Mouse (Mus musculus): Measurements from ENCODE around the gene Scnn1g.
A peak's percentile ranks its signal among the peaks of the same experiment; 100 is the strongest.

The Scnn1g gene

DNA sequence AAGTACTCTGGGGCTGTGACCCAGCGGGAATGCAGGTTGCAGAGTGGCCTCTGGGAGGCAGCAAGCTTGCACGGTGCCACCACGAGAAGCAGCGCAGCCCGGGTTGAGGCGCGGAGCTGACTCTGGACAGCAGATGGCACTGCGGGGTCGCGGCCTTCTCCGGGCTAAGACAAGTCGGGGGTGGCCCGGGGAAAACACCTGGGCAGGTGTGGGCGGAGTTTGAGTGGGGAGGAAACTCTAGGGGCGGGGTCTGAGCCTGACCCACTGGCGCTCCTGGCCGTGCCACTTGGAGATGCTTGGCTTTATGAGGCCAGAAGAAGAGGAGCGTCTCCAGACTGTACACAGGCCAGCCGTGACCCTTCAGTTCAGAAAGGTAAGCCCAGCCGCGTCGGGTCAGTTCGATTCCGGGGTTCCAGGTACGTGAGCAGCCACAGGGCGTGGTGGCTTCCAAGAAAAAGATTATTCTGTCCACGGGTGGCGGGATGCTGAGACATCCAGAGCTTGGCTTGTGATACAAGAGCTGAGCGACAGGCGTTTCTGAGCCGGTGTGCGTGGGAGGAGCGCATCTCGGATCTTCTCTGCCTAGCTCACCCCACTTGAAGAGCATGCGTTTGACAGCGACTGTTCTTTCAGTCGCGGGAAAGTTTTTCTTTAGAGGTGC, at the start of gene Scnn1g:
Gene Scnn1g (plus strand): TSS at position 309 of the 661 bp plus-strand sequence.
- peak; percentile 95 for ATAC-seq (ENCODE audit: low TSS enrichment)

DNA sequence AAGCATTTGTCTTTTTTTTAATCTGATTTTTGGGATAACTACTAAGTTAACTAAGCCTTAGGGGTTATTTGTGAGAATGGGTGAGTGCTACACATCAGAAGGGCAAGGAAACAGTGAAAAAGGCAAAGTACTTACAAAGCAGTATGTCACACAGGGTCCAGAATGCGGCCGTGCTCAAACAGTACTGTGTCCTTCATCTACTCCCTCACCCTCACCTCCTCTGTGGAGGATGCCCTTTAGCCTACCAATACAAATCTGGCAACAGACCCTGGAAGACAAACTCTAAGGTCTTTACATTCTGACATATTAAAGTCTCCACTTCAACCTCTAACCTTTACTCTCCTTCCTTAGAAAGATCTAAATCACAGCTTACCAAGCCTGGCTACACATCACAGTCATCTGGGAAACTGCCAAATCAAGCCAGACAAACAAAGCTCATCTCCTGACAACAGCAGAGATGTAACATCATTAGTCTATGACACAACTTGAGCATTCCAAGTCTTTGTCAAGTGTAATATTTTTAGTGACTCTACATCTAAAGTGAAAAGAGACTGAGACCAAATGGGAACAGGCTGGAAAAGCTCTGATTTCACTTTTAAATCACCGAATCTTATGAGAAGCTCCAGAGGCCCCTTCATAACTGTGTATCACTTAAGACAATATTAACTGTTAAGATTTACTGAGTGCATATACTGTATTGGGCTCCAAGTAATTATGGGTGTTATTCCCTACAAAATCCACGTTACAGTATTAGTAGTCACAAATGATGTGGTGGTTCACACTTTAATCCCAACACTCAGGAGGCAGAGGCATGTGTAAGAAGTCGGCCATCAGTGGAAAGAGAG, 48.9 kb upstream of the Scnn1g start:
- ATAC-seq (ENCODE audit: low TSS enrichment) = no peak

DNA sequence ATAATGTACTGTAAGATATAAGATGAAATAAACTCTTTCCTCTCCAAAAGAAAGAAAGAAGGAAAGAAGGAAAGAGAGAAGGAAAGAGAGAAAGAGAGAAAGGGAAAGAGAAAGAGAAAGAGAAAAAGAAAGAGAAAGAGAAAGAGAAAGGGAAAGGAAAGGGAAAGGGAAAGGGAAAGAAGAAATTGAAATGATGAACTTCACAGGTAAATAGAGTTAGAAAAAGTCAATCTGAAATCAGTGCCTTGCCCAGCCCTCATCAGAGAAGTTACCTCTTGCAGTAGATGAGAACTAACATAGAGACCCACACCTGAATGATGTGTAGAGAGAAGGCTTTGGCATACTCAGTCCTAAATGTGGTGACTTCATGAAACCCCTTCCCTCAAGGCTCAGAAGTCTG, 44.9 kb upstream of the Scnn1g start:
- ATAC-seq (ENCODE audit: low TSS enrichment) = no peak

DNA sequence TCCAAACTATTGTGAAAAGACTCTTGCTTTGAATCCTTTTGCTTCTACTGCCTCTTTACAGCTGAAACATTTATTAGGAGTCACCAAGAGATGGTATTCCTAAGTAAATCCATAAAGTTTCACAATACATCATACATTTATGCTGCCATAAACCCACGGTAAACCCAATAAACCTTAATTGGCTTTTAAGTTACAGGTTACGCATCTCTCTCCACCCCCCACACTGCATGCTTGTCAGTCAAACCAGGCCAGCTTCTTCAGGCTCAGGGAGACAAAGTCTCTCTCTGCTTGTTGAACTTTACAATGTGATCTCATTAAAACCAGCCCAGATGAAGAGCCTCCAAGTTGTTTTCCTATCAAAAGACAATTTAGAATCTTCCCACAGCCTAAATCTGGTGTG, 42.5 kb upstream of the Scnn1g start:
- ATAC-seq (ENCODE audit: low TSS enrichment) = no peak

DNA sequence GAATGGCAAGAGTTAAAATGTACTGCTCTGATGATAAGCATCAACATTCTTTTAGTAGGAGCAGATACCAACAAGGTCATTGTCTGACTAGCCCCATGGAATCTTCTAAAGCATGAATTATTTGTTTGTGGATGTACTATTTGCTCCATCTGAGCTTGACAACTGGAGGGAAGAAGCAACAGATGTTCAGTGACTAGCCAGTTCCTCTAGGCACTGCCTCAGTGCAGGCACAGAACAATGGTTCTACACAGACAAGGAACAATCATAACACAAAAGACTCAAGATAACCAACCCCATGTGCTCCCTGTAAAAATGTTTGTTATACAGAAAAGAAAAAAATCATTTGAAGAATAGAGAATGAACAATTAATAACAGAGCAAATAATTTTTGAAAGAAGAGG, 37.1 kb upstream of the Scnn1g start:
- ATAC-seq (ENCODE audit: low TSS enrichment) = 0 out of 2 replicates have a peak, but pooled peaks have one; percentile 28

DNA sequence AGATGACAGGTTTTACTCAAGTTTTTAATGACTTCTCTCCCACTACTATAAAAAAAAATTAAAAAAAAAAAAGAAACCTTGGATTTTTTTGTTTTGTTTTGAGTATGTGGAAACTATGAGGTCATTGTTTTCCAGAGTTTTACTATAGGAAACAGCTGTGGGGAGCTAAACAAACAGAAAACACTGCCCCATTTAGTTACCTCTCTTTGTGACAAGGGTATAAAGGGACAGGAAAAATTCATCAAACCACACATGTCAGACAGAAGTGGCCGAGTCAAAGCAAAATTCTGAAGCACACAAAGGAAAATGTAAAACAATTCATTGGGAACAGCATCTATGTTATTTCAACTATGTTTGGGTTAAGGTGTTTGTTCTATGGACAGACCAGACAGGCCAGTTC, 36.7 kb upstream of the Scnn1g start:
- no peak for ATAC-seq (ENCODE audit: low TSS enrichment)

DNA sequence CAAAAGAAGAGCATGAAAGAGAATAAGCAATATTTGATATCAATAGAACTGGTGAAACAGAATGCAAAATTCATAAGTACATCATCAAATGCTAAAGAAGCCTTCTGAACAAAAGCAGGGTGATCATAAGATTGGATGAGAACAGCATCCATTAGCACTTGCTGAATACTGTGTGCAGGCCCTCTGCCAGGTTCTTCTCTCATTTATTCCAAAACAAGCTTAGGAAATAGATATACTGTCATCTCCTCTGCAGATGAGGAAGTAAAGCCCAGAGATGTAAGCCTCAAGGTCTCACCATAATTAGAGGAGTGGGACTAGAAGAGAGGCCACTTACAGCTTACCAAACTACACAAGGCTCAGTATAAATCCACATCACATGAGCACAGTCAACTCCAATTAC, 35.1 kb upstream of the Scnn1g start:
- ATAC-seq (ENCODE audit: low TSS enrichment) = no peak

DNA sequence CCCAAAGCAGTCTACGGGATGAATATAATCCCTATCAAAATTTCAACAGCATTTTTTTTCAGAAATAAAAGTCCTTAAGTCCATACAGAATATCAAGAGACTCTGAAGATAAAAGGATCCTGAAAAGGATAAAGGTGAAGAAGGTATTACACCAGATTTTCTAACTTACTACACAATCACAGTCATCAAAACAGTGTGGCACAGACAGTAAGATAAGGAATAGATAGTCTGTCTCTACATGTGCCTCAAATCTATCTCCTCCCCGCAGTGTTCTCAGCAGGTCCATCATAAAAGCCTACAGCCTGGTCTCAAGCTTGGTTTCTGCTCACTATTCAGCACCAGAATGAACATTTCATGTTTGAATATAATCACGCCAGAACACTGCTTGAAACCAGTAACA, 33.8 kb upstream of the Scnn1g start:
- ATAC-seq (ENCODE audit: low TSS enrichment) = no peak

DNA sequence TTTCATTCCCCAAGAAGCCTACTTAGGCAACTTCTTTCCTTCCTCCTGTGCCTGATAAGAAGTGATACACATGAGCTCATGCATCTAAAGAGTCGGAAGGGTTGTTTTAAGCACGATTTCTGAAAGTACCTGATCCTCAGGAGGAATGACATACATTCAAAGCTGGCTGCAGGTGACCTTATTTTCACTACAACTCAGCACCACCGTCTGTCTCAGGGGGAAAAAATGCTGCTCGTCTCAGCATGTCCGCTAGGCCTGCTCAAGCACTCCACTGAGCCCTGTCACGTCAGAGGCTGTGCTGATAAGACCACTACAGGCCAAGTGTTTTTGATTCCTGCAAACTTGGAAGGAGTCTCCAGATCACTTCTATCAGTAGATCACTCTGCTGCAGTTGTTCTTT, 32.3 kb upstream of the Scnn1g start:
- ATAC-seq (ENCODE audit: low TSS enrichment) = no peak

DNA sequence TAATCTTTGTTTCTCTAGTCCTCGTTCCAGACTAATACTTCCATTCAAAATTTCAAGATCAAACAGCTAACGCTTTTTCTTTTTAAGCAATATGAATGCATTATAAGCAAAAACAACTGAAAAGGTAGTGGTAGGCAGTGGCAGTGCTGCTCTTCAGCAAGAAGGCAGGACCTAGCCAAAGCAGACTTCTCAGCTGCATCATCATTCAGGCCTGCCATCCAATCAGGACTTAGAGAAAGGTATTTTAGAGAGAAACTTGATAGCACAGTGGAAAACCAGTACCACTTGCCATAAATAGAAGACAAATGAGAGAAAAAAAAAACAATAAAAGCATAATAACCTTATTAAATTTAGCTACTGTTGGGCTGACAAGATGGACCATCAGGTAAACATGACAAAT, 29.2 kb upstream of the Scnn1g start:
- no peak for ATAC-seq (ENCODE audit: low TSS enrichment)

DNA sequence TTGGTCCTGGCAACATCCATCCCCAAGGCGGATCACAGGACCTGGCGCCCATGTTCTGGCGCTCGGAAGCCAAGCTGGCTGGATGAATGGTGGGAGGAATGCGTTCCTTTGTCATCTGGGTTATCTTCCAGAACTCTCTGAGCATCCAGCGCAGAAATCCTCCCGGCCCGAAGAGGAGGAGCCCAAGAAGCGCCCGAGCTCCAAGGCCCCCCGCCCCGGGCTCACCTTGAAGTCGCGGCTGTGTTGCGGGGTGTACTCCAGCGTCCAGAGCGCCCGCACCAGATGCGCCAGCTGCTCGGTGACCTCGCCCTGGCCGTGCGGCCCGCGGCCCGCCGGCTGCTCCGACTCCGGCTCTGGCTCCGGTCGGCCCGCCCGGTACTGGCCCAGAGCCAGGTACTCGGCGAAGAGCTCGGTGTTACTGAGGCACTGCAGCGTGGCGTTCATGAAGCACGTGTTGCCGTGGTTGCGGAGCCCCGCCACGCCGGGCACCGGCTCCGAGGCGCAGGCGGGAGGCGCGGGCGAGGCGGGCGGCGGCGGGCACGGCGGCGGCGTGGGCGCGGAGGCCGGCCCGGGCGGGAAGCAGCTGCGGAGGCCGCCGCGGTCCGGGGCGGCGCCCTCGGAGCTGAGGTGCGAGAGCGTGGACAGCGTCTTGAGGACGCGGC, 27.7 kb upstream of the Scnn1g start:
- ATAC-seq (ENCODE audit: low TSS enrichment) = peak; percentile 17

DNA sequence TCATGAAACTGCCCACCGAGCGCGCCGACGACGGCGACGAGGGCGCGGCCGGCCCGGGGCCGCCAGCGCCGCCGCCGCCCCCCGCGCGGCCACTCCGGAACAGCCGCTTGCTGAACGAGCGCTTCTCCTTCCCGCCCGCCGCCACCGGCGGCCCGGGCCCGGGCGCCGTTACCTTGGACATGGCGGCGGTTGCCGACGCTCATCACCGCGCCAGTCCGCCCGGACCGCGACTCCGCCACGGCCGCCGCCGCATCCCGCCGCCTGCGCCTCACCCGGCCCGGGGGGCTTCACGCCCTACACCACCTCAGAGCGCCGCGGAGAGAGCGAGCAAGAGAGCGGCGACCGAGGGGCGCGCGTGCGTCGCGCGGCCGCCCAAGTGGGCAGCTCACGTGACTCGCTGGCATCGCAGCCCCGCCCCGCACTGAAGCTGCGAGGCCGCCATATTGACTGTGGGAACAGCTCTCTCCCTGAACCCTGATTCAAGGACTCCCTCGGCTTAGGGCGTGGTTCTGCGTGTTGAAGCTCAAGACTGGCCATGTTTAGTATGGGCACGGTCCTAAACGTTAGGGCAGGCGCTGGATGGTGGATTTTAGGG, 27.1 kb upstream of the Scnn1g start, which contains the start of gene Usp31:
Gene Usp31 (minus strand): TSS at position 181 of the 595 bp plus-strand sequence.
- ATAC-seq (ENCODE audit: low TSS enrichment) = peak; percentile 97

DNA sequence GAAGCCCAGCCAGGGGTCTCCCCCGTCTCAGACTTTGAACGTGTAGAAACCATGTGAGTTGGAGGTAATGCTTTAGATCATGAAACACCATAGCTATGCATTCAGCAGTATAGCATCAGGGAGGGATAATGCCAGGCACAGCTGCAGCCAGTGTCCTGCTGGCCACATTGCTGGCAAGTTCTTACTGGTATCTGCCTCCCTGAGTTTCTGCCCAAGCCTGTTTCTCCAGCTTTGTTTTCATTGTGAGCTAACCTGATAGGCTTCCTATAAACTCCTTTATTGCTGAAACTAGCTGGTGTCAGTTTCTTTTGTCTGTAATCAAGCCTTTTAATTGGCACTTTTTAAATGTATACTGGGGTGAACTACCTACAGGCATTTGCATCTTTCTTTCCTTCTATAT, 23.1 kb upstream of the Scnn1g start:
- no peak for ATAC-seq (ENCODE audit: low TSS enrichment)

DNA sequence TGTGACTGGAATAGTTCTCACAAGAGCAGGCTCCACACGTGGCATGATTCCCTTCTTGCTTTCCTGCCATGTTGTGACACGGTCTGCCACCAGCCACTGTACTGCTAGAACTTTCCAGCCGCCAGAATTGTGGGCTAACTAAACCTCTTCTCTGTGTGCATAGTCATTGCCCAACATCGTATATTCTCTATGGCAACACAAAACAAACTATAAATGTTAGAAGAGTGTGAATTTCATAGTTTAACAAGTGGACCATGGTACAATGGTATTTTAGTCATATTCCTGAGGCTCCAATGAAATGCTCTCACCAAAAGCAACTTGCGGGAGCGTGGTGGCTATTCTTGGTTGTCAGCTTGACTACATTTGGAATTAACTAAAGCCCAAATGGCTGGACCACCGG, 17.2 kb upstream of the Scnn1g start:
- peak; percentile 65 for ATAC-seq (ENCODE audit: low TSS enrichment)

DNA sequence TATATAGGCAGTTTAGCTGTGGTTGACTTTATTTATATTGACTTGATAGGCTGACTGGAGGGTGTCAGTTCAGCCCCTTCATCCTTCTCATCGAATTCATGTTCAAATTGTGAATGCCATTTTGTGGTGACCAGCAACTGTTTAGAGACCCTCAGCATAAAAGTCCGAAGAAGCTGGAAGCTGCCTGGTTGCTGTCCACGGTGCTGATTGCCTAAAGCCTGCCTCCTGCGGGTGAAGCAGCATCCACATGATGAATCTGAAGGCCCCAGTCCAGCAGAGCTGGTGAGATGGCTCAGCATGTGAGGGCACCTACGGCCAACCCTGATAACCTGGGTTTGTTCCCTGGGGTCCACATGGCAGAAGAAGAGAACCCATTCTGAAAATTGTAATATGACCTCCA, 4.1 kb upstream of the Scnn1g start:
- ATAC-seq (ENCODE audit: low TSS enrichment) = no peak

DNA sequence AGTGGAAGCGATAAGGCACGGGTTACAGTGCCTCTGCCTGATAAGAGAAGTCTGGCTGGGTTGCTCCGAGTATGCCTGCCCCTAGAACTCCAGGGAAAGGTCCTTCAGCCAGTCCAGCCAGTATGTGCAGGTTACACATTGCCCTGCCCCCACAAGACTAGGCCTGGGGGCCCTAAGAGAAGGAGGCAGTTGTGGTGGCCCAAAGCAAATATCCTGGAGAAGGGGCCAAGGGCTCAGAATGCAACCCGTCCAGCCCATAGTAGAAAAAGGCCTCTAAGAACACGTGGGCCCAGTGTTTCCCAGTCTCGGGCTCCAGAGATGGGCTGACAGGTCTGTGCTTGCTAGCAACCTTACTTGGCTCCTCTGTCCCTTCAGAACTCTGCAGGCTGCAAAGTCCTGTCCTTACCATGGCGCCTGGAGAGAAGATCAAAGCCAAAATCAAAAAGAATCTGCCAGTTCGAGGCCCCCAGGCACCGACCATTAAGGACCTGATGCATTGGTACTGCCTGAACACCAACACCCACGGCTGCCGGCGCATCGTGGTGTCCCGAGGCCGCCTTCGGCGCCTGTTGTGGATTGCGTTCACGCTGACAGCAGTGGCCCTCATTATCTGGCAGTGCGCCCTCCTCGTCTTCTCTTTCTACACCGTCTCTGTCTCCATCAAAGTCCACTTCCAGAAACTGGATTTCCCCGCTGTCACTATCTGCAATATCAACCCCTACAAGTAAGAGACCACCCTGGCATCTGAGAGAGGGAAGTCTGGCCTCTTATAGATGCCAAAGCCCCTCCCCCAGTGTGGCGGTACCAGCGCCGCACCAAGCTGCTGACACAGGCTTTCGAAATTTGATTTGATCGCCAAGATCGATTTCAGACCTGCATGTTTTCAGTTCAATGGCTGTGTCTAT, 3.5 kb downstream of the Scnn1g start:
- no peak for ATAC-seq (ENCODE audit: low TSS enrichment)

DNA sequence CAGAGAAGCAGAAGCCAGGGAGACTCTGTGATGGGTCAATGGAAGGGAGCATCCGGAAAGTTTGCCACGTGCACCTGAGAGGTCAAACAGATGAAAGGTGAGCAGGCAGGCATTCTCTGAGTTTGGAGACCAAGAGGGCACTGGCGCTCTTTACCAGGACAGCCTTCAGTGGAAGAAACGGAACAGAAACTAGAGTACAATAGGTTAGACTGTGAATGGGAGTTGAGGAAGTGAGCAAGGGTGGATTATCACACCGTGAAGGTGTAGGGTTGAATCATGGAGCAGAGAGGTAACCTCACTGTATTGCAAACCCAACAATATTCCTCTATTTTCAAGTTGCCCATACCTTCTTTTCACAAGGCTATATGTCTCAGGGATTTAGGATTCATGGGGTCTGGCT, 16.0 kb downstream of the Scnn1g start:
- ATAC-seq (ENCODE audit: low TSS enrichment) = no peak

DNA sequence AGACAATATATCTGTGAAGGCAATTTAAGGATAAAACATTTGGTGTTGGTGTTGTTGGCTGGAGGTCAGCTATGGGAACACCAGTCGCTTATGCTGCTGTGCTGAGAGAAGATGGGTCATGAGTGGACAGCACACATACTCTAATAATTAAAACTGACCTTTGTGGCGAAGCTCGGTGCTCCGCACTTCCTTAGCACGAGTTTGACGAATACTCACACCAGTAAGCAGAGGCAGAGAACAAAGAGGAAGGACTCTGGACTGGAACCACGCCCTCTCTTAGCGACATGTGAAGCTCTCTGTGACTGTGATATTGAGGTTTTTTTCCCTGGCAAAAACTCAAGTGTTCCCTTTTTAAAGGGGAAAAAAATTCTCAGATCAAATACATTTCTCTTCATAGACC, 20.5 kb downstream of the Scnn1g start:
- ATAC-seq (ENCODE audit: low TSS enrichment) = no peak

DNA sequence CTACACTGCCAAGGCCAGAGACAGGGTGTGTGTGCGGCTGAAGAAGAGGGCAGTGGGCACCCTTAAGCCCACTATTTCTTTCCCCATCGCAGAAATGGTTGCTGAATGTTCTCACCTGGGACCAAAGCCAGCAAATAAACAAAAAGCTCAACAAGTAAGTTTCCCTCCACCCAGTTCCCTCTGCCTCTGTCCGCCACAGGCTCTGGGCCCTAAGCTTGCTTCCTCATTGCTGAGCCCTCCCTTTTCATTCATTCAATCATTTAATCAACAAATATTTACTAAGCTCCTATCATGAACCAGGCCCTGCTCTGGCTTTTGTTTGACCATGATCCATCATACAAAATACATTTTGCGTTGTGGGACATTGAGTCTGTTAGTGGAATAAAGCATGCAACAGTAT, 29.0 kb downstream of the Scnn1g start:
- ATAC-seq (ENCODE audit: low TSS enrichment) = no peak

DNA sequence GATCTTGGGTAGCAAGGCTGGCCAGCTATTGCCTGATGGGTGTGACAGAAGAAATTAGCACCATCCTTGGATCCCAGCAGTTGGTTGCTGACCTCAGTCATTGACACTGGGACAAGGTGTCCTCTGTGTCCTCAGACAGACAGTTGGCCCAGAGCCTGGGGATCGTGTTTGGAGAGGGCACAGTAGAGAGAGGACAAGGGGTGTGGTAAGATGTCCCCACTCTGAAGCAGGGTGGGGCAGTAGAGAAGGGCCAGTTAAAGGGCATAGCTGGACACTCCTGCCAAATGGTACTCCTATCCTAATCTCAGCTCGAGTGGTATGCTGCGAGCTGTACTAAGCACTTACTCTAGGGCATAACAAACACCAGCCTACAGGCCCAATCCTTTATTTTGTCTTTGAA, 33.6 kb downstream of the Scnn1g start:
- no peak for ATAC-seq (ENCODE audit: low TSS enrichment)

DNA sequence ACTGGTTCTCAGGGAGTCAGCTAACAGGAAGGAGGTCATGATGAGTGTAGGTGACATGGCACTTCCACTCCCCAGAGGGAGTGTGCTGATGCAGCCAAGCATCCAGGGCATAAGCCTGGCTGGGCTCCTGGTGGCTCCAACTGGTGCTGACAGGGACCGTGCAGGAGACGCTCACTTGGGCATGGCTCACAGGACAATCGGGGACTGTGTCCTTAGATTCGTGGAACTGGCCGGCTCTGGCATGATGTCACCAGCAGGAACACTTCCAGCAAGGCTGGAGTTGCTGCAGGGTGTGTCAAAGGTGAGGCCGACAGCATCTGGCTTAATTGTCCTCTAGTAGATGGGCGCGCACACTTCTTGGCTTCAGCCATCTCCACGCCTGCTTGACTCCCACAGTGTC, 34.7 kb downstream of the Scnn1g start:
- no peak for ATAC-seq (ENCODE audit: low TSS enrichment)

Measured in frontal cortex, adult (tissue).